Mouse (Mus musculus): ENCODE measurements at regions not wholly inside any gene's neighbourhood (a gene's known extent, or its start where the extent isn't known, plus 50 kb on each side); places are given as distances from the start of the nearest gene placed in this dataset.

GRCm38 (mm10) chr13:44102257-44102656 lies 317.7 kb downstream of the Cd83 start:
- no peak for TF ChIP-seq GATA1 (IDR thresholded peaks at IDR 0.05; ENCODE audit: low read length)

- no peak for TF ChIP-seq GATA1 (IDR thresholded peaks at IDR 0.05; ENCODE audit: low read length)
Measured at GRCm38 (mm10) chr13:44103340-44103739, 318.8 kb downstream of the Cd83 start.

GRCm38 (mm10) chr13:44105161-44105560 lies 320.6 kb downstream of the Cd83 start:
- TF ChIP-seq GATA1 (IDR thresholded peaks at IDR 0.05; ENCODE audit: low read length): no peak

GRCm38 (mm10) chr13:44108695-44109094 lies 324.1 kb downstream of the Cd83 start:
- TF ChIP-seq GATA1 (IDR thresholded peaks at IDR 0.05; ENCODE audit: low read length): no peak

- no peak for TF ChIP-seq GATA1 (IDR thresholded peaks at IDR 0.05; ENCODE audit: low read length)
Measured at GRCm38 (mm10) chr13:44113043-44113442, 328.5 kb downstream of the Cd83 start.

GRCm38 (mm10) chr13:44114856-44115255 lies 330.3 kb downstream of the Cd83 start:
- TF ChIP-seq GATA1 (IDR thresholded peaks at IDR 0.05; ENCODE audit: low read length): no peak

GRCm38 (mm10) chr13:44117841-44118240 lies 333.3 kb downstream of the Cd83 start:
- no peak for TF ChIP-seq GATA1 (IDR thresholded peaks at IDR 0.05; ENCODE audit: low read length)

GRCm38 (mm10) chr13:44118846-44119245 lies 334.3 kb downstream of the Cd83 start:
- TF ChIP-seq GATA1 (IDR thresholded peaks at IDR 0.05; ENCODE audit: low read length): no peak

GRCm38 (mm10) chr13:44121241-44121671 lies 336.7 kb downstream of the Cd83 start:
- no peak for TF ChIP-seq GATA1 (IDR thresholded peaks at IDR 0.05; ENCODE audit: low read length)

GRCm38 (mm10) chr13:44121932-44122331 lies 337.4 kb downstream of the Cd83 start:
- TF ChIP-seq GATA1 (IDR thresholded peaks at IDR 0.05; ENCODE audit: low read length): no peak

GRCm38 (mm10) chr13:44126198-44126597 lies 341.6 kb downstream of the Cd83 start:
- no peak for TF ChIP-seq GATA1 (IDR thresholded peaks at IDR 0.05; ENCODE audit: low read length)

GRCm38 (mm10) chr13:44128506-44129274 lies 344.1 kb downstream of the Cd83 start:
- TF ChIP-seq GATA1 (IDR thresholded peaks at IDR 0.05; ENCODE audit: low read length): no peak

GRCm38 (mm10) chr13:44131916-44132315 lies 347.3 kb downstream of the Cd83 start:
- no peak for TF ChIP-seq GATA1 (IDR thresholded peaks at IDR 0.05; ENCODE audit: low read length)

- TF ChIP-seq GATA1 (IDR thresholded peaks at IDR 0.05; ENCODE audit: low read length): no peak
Measured at GRCm38 (mm10) chr13:44132510-44132909, 347.9 kb downstream of the Cd83 start.

- TF ChIP-seq GATA1 (IDR thresholded peaks at IDR 0.05; ENCODE audit: low read length): no peak
Measured at GRCm38 (mm10) chr13:44133436-44133835, 348.9 kb downstream of the Cd83 start.

- no peak for TF ChIP-seq GATA1 (IDR thresholded peaks at IDR 0.05; ENCODE audit: low read length)
Measured at GRCm38 (mm10) chr13:44141181-44141580, 356.6 kb downstream of the Cd83 start.

- TF ChIP-seq GATA1 (IDR thresholded peaks at IDR 0.05; ENCODE audit: low read length): no peak
Measured at GRCm38 (mm10) chr13:44145441-44145840, 360.9 kb downstream of the Cd83 start.
